Mouse (Mus musculus) urinary bladder, postnatal 14 days (tissue): ENCODE data around the gene Ripk1.

Experiments
- DNase-seq: peaks from one replicate; pipeline ENCODE4 v3.0.0; 2021; ENCODE audit warnings: low spot score

The Ripk1 gene

DNA sequence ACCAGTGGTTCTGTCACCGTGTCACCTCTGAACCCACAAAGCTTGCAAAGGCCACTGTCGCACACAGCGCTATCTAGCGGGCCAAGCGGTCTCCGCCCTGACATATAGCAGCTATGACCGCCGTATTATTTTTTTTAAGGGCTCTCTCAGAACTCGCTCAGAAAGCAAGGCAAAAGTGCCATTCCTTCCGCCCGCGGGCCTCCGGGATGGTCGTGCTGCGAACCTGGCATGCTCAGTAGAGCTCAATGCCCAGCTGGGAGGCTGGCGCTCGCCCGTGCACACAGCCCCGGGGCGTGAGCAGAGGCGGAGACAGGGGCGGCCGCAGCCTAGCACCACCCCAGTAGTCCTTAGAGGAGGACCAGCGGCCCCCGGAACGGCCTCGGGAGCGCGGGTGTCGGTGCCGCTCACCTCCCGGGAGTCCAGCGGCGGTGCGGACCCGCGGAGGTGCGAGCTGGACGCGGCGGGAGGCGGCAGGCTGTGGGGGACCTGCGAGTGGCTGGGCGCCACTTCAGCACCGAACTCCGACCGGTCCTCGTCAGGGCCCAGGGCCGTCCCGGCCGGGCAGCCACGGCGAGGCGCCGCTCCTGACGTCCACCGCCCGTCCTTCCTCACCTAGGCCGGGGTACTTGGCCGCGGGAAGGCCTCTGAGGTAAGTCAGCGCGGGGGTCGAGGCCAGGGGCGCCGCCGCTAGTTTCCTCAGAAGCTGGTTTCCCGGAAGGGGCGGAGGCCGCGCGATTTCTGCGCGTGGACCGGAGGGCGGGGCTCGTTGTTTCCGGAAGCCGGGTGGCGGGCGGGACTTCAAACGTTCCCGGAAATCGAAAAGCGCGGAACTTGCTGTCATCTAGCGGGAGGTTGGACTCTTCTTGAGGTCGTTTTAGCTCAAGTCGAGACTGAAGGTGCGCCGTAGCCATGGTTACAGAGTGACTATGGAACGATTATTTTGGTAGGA, at the start of gene Ripk1, which contains the start of gene Serpinb6a:
Gene Ripk1, plus strand, starts transcription at position 306 of the 949 bp plus-strand sequence.
Gene Serpinb6a, minus strand, starts transcription at position 737 of the 949 bp plus-strand sequence.
- peak; percentile 91 for DNase-seq

DNA sequence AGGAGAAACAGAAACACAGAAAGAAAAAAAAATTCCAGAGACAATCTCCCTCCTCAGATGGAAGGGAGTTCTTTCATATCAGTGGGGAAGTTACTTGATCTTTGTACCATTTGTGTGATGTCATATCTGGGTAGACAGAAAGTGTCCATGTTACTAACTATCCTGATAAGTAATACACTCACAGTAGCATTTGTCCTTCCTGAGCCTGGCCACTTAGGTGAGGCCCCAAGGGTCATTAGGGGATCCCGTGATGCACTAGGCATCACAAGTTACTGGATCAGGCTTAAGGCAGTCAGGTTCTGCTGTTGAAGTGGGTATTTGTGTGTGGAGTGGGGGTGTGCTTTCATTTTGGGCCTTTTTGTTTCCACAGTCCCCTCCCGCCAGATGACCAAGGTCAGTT, 49.2 kb upstream of the Ripk1 start:
- no peak for DNase-seq

DNA sequence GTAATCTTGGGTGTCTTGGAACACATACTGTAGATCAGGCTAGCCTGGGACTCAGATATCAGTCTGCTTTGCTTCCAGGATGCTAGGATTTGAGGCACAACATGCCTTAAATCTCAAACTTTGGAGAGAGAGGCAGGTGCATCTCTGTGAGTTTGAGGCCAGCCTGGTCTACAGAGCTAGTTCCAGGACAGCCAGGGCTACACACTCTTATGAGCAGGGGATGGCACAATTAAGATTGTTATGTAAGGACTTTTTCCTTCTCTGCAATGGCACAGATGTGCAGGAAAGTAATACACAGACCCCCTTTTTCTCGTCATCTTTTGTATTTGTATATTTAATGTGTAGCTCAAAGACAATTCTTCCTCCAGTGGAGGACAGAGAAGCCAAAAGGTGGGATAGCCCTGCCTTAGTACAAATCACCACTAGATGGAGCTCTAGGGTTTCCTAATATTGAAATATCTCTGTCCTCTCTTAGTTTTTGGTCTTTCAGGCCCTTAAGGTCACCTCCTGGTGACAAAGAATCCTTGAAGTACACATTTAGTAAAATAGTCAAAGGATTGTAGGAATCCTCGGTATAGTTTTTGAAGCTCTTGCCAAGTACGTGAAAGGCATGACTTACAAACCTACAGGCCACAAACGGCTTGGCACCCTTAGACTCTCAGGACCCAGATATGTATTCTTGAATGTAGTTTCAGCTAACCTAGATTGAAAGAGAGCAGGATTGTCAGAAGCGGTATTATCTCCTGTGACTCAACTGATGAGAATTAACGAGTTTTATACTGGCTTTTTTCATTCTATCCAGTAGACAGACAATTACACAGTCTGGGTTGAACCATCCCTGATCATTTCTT, 45.4 kb upstream of the Ripk1 start:
- no peak for DNase-seq

DNA sequence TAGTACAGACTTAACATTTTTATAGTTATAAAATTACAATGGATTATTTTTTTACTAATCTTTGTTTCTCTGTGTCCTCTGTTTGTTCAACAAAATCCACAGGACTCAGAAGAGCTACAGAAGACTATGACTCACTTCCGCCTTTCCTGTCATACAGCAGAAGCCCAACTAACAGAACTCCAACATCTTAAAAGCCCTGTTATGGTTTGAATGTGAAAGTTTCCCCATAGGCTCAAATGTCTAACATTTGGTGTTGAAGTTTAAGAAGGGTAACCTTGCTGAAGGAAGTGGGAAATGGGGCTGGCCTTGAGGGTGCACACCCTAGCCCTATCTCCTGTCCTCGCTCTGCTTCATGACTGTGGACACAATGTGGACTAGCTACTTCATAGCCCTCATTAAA, 42.4 kb upstream of the Ripk1 start:
- DNase-seq, result no peak

DNA sequence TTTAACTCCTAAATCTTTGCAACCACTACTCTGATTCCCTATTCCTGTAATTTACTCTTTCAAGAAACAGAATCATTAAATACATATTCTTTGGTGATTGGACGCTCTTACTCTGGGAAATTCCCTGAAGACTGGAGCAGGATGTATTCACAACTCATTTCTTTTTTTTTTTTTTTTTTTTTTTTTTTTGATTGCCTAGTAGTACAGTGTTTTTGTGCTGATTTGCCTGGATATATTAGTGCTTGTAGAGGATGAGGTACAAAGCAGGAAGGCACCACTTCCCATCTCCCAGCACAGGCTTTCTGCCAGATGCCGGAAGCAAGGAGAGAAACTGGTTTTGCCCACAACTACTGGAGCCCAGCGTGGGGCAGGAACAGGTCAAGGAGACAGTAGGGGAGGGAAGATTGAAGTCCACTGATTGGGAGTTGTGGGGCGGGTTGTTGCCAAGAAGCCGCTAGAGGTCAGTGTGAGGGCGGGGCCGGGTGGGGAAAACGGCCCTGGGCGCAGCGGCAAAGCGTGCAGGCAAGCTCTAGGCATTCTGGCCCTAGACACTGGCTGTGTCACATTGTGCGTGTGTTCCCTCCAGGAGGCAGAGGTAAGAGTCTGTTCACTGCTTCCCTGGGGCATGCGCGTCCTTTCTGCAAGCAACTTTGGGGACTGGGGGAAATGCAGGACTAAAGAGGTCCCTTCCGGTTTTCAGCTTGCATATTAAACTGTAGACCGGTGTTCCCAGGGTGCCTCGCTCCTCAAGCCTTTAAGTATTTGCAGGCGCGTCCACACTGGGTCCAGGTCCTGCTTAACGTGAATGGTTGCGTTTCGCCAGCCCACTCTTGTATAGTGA, 37.7 kb upstream of the Ripk1 start, which contains the start of gene Nqo2:
Gene Nqo2, plus strand, starts transcription at position 482 of the 841 bp plus-strand sequence.
- peak; percentile 75 for DNase-seq

DNA sequence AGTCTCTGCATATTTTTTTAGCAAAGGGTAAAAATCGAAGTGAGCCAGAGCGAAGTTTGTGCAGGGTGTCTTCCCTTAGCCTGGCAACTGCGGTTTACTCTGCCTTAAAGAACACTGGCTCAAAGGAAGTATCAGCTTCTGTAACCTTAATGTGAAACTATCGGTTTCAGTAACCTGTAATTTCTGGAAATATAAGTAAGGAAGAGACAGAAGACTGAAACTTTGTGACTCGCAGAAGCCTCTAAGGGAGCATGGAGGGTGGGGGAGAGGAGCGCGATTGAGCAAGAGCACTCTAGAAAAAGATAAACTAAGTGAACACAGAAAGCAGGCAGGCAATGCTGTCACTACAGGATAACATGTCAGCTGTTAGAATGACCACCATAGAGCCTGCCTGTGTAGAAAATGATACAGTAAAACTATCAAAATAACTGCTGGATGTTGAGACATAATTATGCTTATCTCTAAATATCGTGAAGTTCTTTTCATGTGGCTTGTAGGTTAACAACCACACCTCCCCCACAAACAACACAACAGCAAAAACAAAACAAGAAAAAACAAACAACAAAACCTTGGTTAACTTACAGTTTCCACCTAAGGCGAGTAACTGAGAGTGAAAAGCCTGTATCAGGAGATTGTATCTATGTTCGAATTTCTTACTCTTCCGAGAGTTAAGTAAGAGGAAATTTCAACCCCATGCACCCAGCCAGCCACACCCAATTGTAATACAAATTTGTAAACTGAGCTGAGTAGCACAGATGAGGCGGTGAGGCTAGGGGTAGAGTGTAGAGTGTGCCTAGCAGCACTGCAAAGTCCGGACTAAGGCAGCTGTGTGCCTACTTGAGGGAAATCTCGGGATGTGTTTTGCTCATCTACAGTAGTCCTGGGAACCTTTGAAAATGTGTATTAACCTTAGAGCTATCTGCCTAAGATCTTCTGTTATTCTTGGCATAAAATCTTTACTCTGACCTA, 36.8 kb upstream of the Ripk1 start:
- peak; percentile 16 for DNase-seq

DNA sequence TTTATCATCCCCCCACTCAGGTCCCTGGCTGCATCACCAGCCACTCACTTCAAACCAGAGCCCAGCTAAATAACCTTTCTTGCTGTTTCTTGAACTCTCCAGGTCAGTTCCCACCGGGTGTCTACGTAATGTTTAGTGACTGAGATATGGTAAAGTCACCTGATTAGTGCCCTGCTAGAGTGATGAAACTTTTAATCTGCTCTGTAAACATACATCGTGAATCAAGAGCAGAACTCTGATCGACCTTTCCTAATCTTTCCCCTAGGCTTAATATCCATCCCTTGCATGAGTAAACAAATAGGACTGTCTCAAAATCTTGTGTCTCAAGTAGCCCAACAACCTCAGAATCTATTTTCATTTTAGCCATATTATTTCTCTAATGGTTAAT, 36.1 kb upstream of the Ripk1 start:
- no peak for DNase-seq

DNA sequence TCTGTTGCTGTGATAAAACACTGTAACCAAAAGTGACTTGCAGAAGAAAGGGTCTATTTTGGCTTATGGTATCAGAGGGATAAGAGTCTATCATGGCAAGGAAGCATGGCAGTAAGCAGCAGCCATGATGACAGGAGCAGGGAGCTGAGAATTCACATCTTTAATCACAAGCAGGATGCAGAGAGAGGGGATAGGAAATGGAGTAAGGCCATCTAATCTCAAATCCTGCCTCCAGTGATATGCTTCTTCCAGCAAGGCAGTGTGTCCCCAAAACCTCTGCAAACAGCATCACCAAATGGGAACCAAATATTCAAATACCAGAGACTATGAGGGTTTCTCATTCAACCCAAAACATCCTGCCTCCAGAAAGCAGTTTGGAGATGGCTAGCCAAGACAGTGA, 35.6 kb upstream of the Ripk1 start:
- no peak for DNase-seq

DNA sequence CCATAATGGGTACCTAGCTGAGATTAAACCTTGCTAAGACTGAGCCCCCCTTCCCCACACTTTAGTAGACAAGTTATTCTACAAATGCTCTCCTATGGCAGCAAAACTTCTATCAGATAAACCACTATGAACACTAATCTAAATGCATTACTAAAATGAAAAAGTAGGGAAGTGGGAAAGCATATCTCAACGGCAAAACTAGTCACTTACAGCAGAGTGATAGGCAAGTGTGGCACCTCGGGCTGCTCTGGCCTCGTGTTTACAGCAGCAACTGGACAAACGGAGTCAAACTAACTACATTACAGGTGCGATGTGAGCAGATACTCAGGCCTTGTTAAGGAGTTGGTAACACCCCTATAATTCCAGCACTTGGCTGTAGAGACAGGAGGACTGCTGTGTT, 12.5 kb upstream of the Ripk1 start:
- no peak for DNase-seq

DNA sequence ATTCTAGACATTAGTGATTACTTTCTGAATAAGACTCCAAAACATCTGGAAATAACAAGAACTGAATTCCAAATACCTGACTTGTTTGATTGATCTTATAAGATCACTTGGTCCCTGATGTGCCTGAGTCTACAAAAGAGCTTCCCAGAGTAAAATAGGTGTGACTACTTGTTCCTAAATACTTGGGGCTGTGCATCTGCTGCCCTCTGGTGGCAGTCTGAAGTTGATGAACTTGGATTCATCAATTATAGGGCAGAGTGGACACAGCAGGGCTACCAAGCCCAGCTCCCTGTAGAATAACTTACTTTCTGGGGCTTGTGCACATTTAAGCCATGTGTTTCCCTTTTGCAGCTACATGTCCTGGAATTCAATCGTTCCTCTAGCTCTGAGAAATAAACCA, 7.0 kb upstream of the Ripk1 start:
- peak; percentile 80 for DNase-seq

DNA sequence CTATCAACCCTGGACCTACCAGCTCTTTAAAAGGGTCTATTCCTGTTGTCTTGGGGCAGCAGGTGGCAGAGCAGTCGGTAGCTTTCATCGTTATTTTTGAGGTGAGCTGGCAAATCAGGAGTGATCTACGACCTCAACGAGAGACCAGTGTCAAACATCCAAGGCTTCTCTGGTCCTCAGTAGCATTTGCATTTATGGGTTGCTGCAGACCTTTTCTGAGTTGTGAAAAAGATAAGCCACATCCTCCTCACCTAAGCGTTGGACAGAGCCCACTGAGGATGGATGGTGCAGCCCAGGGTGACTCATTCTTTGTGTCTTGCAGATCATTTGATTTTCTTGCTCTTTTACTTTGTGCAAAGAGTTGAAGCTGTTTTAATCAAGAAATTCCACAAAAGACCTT, 895 bp downstream of the Ripk1 start:
- DNase-seq, result no peak

DNA sequence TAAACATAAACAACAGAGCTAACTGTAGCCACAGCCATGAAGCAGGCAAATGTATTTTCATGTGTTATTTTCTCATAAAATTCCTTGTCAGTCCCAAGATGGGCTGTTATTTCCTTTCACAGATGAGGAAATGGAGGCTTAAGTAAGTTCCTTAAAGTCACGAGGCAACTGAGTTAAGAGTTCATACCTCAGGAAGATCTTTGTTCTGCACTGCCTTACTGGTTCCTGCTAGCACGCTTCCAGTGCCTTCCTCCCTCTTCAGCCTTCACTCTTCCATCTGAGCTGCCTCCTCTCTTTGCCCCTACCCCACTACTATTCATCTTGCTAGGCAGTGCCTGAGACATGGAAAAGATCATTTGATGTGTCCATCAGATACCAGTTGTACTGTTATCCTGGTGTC, 5.1 kb downstream of the Ripk1 start:
- DNase-seq, result no peak

DNA sequence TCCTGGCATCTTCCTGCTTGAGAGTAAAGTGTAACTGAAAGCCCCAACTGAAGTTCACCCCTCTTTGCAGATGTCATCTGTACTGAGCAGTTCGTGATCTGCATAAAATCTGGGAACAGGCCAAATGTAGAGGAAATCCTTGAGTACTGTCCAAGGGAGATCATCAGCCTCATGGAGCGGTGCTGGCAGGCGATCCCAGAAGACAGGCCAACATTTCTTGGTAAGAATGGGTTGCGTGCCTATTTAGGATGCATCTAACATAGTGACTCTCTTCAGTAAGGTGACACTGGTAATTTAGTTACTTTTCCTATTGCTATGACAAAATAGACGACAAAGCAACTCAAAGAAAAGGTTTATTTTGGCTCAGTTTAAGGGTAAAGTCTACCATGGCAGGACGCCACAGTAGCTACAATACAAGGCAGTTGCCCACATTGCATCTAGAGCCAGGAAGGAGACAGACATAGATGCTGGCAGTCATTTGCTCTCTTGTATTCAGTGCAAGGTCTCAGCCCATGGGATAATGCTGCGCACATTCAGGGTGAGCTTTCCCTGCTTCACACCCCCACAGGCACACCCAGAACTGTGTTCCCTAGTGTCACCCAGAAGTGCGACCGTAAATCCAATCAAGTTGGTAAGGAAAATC, 14.9 kb downstream of the Ripk1 start:
- no peak for DNase-seq

DNA sequence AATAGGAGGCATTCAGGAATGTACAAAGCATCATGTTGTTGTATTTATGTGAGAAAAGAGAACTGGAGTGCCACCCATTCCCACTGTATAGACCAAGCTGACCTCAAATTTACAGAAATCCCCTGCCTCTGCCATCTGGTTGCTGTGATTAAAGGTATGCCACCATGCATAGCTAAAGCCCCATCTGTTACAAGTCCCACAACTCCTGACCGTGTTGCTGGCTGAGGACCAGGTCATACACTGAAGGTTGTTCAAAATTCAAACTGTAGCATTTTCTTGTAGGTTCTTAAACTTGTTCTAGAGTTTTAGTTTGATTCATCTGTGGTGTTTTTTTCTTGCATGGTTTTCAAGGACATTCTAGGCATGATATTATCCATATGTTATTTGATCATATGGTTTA, 16.4 kb downstream of the Ripk1 start:
- no peak for DNase-seq

DNA sequence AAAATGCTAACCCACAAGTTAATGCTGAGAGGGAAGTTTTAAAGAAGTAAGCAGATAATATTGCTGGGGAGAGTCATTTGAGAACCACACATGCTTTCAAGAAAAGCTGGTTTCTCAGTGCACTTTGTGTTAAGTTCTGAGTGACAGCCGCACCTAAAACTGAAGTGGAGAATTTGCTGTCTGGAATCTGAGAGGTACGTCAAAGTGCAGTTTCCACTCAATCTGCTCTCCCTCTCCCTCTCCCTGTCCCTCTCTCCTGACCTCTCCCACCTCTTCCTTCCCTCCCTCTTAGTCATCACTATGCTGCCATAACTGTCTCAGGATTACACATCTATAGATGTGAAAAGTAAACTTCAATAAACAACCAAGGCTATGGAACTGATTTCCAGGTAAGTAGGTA, 19.8 kb downstream of the Ripk1 start:
- no peak for DNase-seq

DNA sequence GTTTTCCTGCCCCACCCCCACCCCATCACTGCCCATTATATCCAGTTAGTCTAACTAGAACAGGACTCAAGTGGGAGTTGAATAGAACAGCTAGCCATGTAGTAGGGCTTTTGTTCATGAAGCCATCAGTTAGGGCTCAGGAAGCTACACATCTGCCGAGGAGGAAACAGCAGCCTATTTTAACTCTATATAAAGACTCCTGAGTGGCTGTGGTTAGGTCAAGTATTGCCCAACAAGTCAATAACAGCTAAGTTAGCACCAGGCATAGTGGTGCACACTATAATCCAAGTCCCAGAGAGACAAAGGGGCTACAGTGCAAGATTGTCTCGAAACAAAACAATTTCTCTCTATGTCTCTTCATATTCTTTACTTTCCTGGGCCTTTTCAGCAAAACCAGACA, 29.9 kb downstream of the Ripk1 start:
- no peak for DNase-seq

DNA sequence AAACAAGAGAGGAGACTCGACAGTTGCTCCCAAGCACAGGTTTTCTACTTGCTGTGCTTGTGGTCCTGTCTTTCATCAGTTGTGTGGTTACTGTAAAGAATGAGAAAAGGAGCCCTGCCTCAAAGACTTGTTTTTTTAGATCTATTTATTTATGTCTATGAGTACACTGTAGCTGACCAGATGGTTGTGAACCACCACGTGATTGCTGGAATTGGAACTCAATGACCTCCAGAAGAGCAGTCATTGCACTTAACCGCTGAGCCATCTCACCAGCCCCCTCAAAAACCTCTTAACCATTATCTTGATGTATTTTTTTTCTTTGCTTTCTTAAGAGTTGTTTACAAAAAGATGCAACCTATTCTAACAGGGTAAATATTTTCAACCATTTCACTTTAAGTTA, 33.3 kb downstream of the Ripk1 start:
- DNase-seq, result no peak

DNA sequence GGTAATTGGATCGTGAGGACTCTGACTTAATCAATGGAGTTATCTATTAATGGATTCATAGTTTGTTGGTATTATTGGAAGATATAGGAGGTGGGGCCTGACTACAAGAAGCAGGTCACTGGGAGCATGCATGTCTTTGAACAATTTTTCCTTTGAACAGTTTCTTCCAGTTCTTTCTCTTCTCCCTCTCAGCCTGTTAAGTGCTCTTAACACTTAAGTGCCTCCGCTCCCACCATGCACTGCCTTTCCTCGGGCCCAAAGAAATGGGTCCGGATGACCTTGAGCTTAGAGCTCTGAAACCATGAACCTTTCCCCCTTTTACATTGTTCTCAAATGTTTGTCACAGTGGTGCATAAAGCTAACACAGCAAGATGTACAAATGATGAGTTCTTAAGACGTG, 34.6 kb downstream of the Ripk1 start:
- DNase-seq, result peak; percentile 2

DNA sequence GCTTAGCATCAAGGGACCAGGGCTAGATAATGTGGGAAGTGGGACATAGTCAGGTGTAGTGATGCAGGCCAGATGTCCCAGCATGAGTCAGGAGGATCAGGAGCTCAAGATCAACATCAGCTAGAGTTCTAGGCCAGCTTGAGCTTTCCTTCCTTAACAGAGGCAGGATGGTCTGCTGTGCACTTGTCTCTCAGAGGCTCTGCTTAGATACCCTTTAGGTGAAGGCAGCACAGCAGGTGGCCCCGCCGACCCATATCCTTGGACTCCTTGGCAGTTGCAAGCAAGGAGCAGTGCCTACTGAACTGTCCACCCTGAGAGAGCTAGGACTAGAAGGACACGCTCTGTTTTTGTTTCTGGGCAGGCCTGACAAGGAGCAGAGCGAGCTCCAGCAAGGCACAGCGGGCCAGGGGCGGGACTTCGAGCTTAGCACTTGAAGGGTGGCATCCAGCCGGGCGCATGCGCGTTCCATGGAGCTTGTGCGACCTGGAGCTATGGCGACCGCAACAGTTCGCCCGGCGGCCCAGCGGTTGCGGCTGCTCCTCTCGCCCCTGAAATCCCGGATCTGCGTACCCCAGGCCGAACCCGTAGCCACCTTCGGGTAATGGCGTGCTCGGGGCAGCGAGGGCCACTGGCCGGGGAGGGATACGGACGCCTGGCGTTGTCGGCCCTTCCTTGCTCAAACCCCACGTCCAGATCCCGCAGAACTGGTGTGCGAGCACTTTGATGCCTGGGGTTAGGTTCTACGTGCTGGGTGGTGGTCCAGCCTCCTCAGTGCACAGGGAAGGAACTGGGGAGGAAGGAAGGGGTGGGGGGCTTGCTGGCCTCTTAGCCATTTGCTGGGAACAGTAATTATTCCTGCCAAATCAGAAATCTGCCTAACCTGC, 35.3 kb downstream of the Ripk1 start, which contains the start of gene Bphl:
Gene Bphl, plus strand, starts transcription at position 426 of the 884 bp plus-strand sequence.
- DNase-seq, result peak; percentile 94
